ENCODE assay signal across 11 mouse cellular contexts in genomic region chr2:65294092-65294491, GRCm38 (mm10). TPM values are rescaled to one million over a fixed set of nuclear protein-coding genes. Genes with fewer than 3 reads are reported as not detected.
A peak's percentile ranks its signal among the peaks of the same experiment; 100 is the strongest.
DNase-seq lines count a peak whose midpoint lies in the region; ATAC-seq and TF ChIP-seq lines count a peak whose summit lies in the region.
"Had no signal": no experiment of that assay in that cellular context is flagged by ENCODE, and none has a peak within 500 bp of the region (broad histone marks: within the 10 kb centered on the region; RNA-seq: fewer than 3 reads in every experiment).

No protein-coding gene starts in this region.

- no peak overlapping the region for H3K4me2 ChIP-seq in lung, embryonic 14.5 days
- H3K4me2 ChIP-seq in lung, postnatal 0 days (replicated peaks; ENCODE audit: low read depth, low read length) = no peak overlapping the region
- H3K4me2 ChIP-seq: forebrain, embryonic 13.5 days; hindbrain, embryonic 14.5 days; limb, embryonic 12.5 days had no signal

- H3K36me3 ChIP-seq in lung, embryonic 14.5 days (ENCODE audit: insufficient read depth) = no peaks in the 10 kb centered on the region
- H3K36me3 ChIP-seq in lung, postnatal 0 days (ENCODE audit: insufficient read depth, low read length) = no peaks in the 10 kb centered on the region
- H3K36me3 ChIP-seq: limb, embryonic 12.5 days had no signal

- 68% methylated on average over 8 of the region's 8 CpGs for WGBS in lung, embryonic 14.5 days
- WGBS in lung, postnatal 0 days = 55% methylated on average over 8 of the region's 8 CpGs

- no peak for TF ChIP-seq CTCF in lung, embryonic 14.5 days (IDR thresholded peaks at IDR 0.05; ENCODE audit: low read depth)
- TF ChIP-seq CTCF in lung, postnatal 0 days (IDR thresholded peaks at IDR 0.05) = no peak

- no peaks in the 10 kb centered on the region for H3K27me3 ChIP-seq in lung, embryonic 14.5 days (ENCODE audit: insufficient read depth, low read length)
- H3K27me3 ChIP-seq in lung, postnatal 0 days (replicated peaks; ENCODE audit: insufficient read depth, low read length) = no peaks in the 10 kb centered on the region
- H3K27me3 ChIP-seq: forebrain, embryonic 13.5 days; limb, embryonic 12.5 days had no signal

- peak; percentile 69 for DNase-seq in adrenal gland, adult 2 months
- no peak for DNase-seq in adrenal gland, adult 18-20 months (ENCODE audit: low spot score in 2 of 2)
- peak; percentile 34 for DNase-seq in lung, embryonic 14.5 days
- DNase-seq in lung, postnatal 0 days (ENCODE audit: low spot score) = no peak
- DNase-seq in gastrocnemius, postnatal 25 days = peak; percentile 45
- DNase-seq in kidney, postnatal 25 days = peak; percentile 64 to 80
- no peak for DNase-seq in thymus, postnatal 10 days (ENCODE audit: low spot score in 2 of 2)

- H3K4me3 ChIP-seq in lung, embryonic 14.5 days (ENCODE audit: low read depth, low read length) = no peak overlapping the region
- no peak overlapping the region for H3K4me3 ChIP-seq in lung, postnatal 0 days (ENCODE audit: low read depth, low read length)
- H3K4me3 ChIP-seq: forebrain, embryonic 13.5 days; limb, embryonic 12.5 days had no signal

- H3K9ac ChIP-seq in lung, embryonic 14.5 days = no peak overlapping the region
- no peak overlapping the region for H3K9ac ChIP-seq in lung, postnatal 0 days (replicated peaks; ENCODE audit: low read depth)
- H3K9ac ChIP-seq: forebrain, embryonic 13.5 days; hindbrain, embryonic 14.5 days; limb, embryonic 12.5 days had no signal

- no peak overlapping the region for H3K27ac ChIP-seq in lung, embryonic 14.5 days (ENCODE audit: low read depth)
- no peak overlapping the region for H3K27ac ChIP-seq in lung, postnatal 0 days (ENCODE audit: low read length)
- H3K27ac ChIP-seq: forebrain, embryonic 13.5 days; hindbrain, embryonic 14.5 days; limb, embryonic 12.5 days had no signal

- H3K4me1 ChIP-seq in lung, embryonic 14.5 days (ENCODE audit: insufficient read depth) = no peaks in the 10 kb centered on the region
- H3K4me1 ChIP-seq in lung, postnatal 0 days (ENCODE audit: insufficient read depth, low read depth, low read length) = no peaks in the 10 kb centered on the region
- H3K4me1 ChIP-seq: forebrain, embryonic 13.5 days; limb, embryonic 12.5 days had no signal

- ATAC-seq in lung, embryonic 14.5 days (ENCODE audit: insufficient read depth) = no peak
- ATAC-seq in lung, postnatal 0 days = no peak
- no peak for ATAC-seq in erythroid progenitor cell, adult 5-6 weeks (replicated peaks; ENCODE audit: low FRiP score, poor library complexity, severe bottlenecking)
- ATAC-seq: forebrain, embryonic 13.5 days had no signal

- no peaks in the 10 kb centered on the region for H3K9me3 ChIP-seq in lung, embryonic 14.5 days (ENCODE audit: low read depth, low read length)
- no peaks in the 10 kb centered on the region for H3K9me3 ChIP-seq in lung, postnatal 0 days (ENCODE audit: low read length)
- H3K9me3 ChIP-seq: forebrain, embryonic 13.5 days; limb, embryonic 12.5 days had no signal

- TF ChIP-seq EP300 in lung, postnatal 0 days (IDR thresholded peaks at IDR 0.05) = no peak

RNA-seq across cellular contexts. Expression of gene Cobll1, which starts 54.9 kb away (rescaled TPM):
- 100 to 1,000 TPM; 295 to 301 TPM for total RNA-seq in adrenal gland, adult 2 months (2021)
- polyA plus RNA-seq in adrenal gland, adult 2 months (2012; rRNA removed) = 48.1 and 58.3 TPM in 2 replicates
- total RNA-seq in adrenal gland, adult 18-20 months (2021) = 100 to 1,000 TPM; 271 to 319 TPM
- polyA plus RNA-seq in lung, embryonic 14.5 days (2014; fragmentation: Nextera tagmentation; extraction: Ambion mirVana) = 9.0 and 10.7 TPM in 2 replicates
- 8.8 and 9.4 TPM in 2 replicates for polyA plus RNA-seq in lung, postnatal 0 days (2015; fragmentation: Nextera tagmentation; extraction: Ambion mirVana)
- total RNA-seq in gastrocnemius, postnatal 25 days (2021) = 1 to 10 TPM; 3.9 to 4.8 TPM
- 2.9 and 4.3 TPM in 2 replicates for total RNA-seq in erythroid progenitor cell, adult 5-6 weeks (2015; ENCODE audit: low replicate concordance)
- total RNA-seq in erythroid progenitor cell, adult 5-6 weeks (2017; ENCODE audit: low replicate concordance) = not detected in 2 replicates

Comparison
In these comparisons a context has a peak if more than half of its experiments do, and no peak if none do; other contexts are left out.
1. DNase-seq: peak in adrenal gland, adult 2 months (single experiment), lung, embryonic 14.5 days (single experiment), gastrocnemius, postnatal 25 days (single experiment) and kidney, postnatal 25 days (2 of 2); none in adrenal gland, adult 18-20 months (0 of 2), lung, postnatal 0 days (single experiment) and thymus, postnatal 10 days (0 of 2).
2. RNA of gene Cobll1, which starts 54.9 kb away (total RNA-seq): 271 to 319 TPM in adrenal gland, adult 18-20 months and 295 to 301 TPM in adrenal gland, adult 2 months; 3.9 to 4.8 TPM in gastrocnemius, postnatal 25 days and 2.9 to 4.3 TPM in erythroid progenitor cell, adult 5-6 weeks; every median in the first group is over 10 times any median in the second.